Mouse (Mus musculus): Measurements from ENCODE around the gene Irgm2.

The Irgm2 gene

DNA sequence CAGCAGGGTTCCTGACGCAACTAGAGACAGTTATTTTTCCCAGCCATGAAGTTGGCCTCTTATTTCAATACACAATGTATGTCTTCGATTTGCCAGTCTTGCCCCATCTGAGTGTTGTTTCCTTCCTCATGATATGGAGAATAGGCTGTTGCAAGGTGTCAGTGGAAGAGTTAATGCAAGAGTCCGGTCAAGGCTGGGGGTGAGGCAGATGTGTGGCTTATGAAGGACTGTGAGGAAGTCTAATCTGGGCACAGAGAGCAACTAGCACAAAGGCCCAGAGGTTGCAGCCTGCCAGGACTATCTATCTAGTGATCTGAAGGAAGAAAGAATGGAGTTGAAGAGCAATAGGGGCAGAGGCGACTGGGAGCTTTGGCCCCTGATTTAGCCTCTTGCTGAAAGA lies 60.7 kb downstream of the Irgm2 start:
- DNase-seq (ENCODE audit: low spot score in 2 of 2), result no peak

DNA sequence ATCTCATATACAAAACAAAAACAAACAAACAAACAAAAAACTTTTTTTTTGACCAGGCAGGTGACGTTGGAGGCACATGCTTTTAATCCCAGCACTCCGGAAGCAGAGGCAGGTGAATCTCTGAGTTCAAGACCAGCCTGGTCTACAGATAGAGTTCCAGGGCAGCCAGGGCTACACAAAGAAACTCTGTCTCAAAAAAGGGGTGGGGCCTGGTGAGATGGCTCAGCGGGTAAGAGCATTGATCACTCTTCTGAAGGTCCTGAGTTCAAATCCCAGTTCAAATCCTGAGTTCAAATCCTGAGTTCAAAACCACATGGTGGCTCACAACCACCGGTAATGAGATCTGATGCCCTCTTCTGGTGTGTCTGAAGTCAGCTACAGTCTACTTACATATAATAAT lies 62.4 kb downstream of the Irgm2 start:
- DNase-seq (ENCODE audit: low spot score in 2 of 2), result no peak

DNA sequence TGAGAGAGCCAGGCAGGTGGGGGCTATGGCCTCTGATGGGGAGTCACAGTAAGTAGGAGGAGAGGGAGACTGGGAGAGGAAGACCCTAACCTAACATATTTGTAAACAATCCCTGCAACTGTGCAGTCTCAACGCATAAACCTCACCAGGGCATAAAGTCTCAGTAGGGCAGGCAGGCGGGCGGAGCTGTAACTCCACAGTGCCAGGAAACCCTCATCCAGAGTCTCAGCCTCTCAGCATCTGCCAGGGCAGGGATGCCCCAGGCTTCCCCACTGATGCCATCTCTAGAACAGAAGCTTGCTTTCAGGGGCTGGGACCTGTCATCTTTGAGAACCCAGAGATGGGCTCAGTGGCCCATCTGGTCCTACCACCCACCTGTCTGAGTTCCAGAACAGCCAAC lies 62.9 kb downstream of the Irgm2 start:
- DNase-seq (ENCODE audit: low spot score in 2 of 2), result no peak

DNA sequence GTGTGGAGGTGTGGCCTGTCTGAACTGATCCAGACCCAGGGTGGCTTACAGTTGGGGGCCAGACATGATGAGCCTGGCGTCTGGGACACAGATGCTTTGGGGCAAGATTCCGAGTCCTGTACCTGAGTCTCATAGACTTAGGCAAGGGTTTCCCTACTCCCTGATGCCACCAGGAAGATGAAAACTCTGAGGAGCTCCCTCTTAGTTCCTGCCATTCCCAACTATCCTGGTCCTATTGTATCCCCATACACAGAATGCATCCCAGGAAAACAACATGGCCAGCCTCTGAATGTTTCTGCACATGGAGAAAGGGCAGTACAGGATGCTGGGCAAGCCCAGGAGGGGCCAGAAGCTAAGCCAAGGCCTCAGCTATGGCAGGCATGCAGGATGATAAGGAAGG lies 64.1 kb downstream of the Irgm2 start:
- DNase-seq (ENCODE audit: low spot score in 2 of 2), result no peak

DNA sequence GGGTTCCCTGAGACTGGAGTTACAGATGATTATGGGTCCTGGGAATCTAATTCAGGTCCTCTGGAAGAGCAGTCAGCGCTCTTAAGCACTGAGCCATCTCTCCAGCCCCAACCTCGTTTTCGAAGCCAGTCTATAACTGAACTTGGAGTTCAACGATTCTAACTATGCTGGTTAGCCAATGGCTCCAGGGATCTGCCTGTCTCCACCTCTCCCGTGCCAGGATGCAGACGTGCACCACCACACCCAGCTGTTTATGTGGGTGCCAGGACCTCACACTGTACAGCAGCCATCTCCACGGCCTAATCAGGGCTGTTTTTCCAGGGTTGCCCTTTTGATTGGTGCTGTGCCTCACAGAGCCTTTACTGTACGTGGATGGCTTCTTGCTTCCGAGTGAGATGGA lies 65.1 kb downstream of the Irgm2 start:
- DNase-seq (ENCODE audit: low spot score in 2 of 2), result no peak

DNA sequence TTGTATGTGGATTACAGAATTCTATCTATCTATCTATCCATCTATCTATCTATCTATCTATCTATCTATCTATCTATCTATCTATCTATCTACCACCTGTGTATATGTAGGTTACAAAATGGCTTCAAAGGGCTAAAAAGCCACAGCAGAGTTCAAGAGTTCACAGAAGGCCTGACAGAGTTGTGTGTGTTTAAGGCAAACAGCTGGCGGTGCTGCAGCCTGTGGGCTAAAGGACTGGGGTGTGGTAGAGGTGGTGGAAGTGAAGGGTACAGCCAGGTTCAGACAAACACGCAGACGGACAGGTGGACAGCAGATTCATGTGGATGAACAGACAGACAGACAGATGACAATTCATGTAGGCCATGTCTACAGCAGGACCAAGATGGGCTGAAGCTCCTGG lies 68.9 kb downstream of the Irgm2 start:
- DNase-seq (ENCODE audit: low spot score in 2 of 2), result no peak

All from left cerebral cortex, adult 9 months (tissue).